Comparison of ENCODE assay signal across 8 mouse cellular contexts in genomic region chr10:96620890-96621271, GRCm38 (mm10). TPM values are rescaled to one million over a fixed set of nuclear protein-coding genes. Genes with fewer than 3 reads are reported as not detected.
A peak's percentile ranks its signal among the peaks of the same experiment; 100 is the strongest.
DNase-seq lines count a peak whose midpoint lies in the region; ATAC-seq lines count a peak whose summit lies in the region.

No protein-coding gene starts in this region.

- peak overlapping the region; percentile 96 for H3K4me2 ChIP-seq in hindbrain, embryonic 14.5 days (replicated peaks)
- peak overlapping the region; percentile 40 for H3K4me2 ChIP-seq in liver, embryonic 12.5 days
- peak overlapping the region; percentile 97 for H3K4me2 ChIP-seq in neural tube, embryonic 14.5 days (ENCODE audit: low read depth, low read length)

- peaks cover 19% of the 10 kb centered on the region for H3K4me1 ChIP-seq in brown adipose tissue, adult 24 weeks (ENCODE audit: control insufficient read depth, insufficient read depth, insufficient read length, low read length)
- H3K4me1 ChIP-seq in hindbrain, embryonic 14.5 days (replicated peaks; ENCODE audit: control insufficient read depth, insufficient read depth, low read length) = peaks cover 54% of the 10 kb centered on the region
- H3K4me1 ChIP-seq in liver, embryonic 12.5 days = peaks cover 54% of the 10 kb centered on the region
- H3K4me1 ChIP-seq in neural tube, embryonic 14.5 days (ENCODE audit: control insufficient read depth, insufficient read depth, low read length) = peaks cover 32% of the 10 kb centered on the region

- peak overlapping the region; percentile 71 for H3K27ac ChIP-seq in brown adipose tissue, adult 24 weeks (replicated peaks; ENCODE audit: low read depth, low read length)
- H3K27ac ChIP-seq in hindbrain, embryonic 14.5 days = no peak overlapping the region
- H3K27ac ChIP-seq in liver, embryonic 12.5 days = no peak overlapping the region
- no peak overlapping the region for H3K27ac ChIP-seq in neural tube, embryonic 14.5 days (ENCODE audit: low read depth, low read length)

- no peak for ATAC-seq in hindbrain, embryonic 14.5 days (ENCODE audit: low FRiP score)
- ATAC-seq in liver, embryonic 12.5 days = no peak
- ATAC-seq in neural tube, embryonic 14.5 days (ENCODE audit: low read depth) = no peak

- peak overlapping the region; percentile 61 for H3K9ac ChIP-seq in hindbrain, embryonic 14.5 days
- H3K9ac ChIP-seq in liver, embryonic 12.5 days = no peak overlapping the region
- peak overlapping the region; percentile 29; the same call in 1 of the 2 replicates for H3K9ac ChIP-seq in neural tube, embryonic 14.5 days (replicated peaks; ENCODE audit: low read depth, low read length)

- DNase-seq in adrenal gland, adult 2 months = peak; percentile 33
- no peak for DNase-seq in adrenal gland, postnatal 4 days (ENCODE audit: low spot score in 2 of 2)
- DNase-seq in hindbrain, embryonic 14.5 days (ENCODE audit: low spot score) = peak; percentile 36
- DNase-seq in c-Kit-positive CD71-positive TER-119-positive erythroid progenitor cells, embryonic 14.5 days (ENCODE audit: low spot score) = no peak
- no peak for DNase-seq in cerebellum, adult 11-12 months

- H3K9me3 ChIP-seq in hindbrain, embryonic 14.5 days (ENCODE audit: control insufficient read depth, low read length) = no peaks in the 10 kb centered on the region
- no peaks in the 10 kb centered on the region for H3K9me3 ChIP-seq in liver, embryonic 12.5 days (replicated peaks)
- no peaks in the 10 kb centered on the region for H3K9me3 ChIP-seq in neural tube, embryonic 14.5 days (ENCODE audit: control insufficient read depth, low read length)

- H3K4me3 ChIP-seq in brown adipose tissue, adult 24 weeks (ENCODE audit: insufficient read depth, low read depth, low read length) = peak overlapping the region; percentile 53
- H3K4me3 ChIP-seq in hindbrain, embryonic 14.5 days (replicated peaks; ENCODE audit: low read length) = peak overlapping the region; percentile 96
- peak overlapping the region; percentile 17; the same call in 1 of the 2 replicates for H3K4me3 ChIP-seq in liver, embryonic 12.5 days
- peak overlapping the region; percentile 50 for H3K4me3 ChIP-seq in neural tube, embryonic 14.5 days (ENCODE audit: low read depth, low read length)

- WGBS in hindbrain, embryonic 14.5 days = 25% methylated on average over 4 of the region's 4 CpGs
- 52% methylated on average over 4 of the region's 4 CpGs for WGBS in liver, embryonic 12.5 days (ENCODE audit: insufficient replicate concordance)
- WGBS in neural tube, embryonic 14.5 days = 19% methylated on average over 4 of the region's 4 CpGs

- H3K27me3 ChIP-seq in hindbrain, embryonic 14.5 days (ENCODE audit: control insufficient read depth, insufficient read depth, low read length) = no peaks in the 10 kb centered on the region
- H3K27me3 ChIP-seq in liver, embryonic 12.5 days (replicated peaks) = no peaks in the 10 kb centered on the region
- no peaks in the 10 kb centered on the region; the same call in 1 of the 2 replicates for H3K27me3 ChIP-seq in neural tube, embryonic 14.5 days (ENCODE audit: control insufficient read depth, insufficient read depth, low read length)

- H3K36me3 ChIP-seq in hindbrain, embryonic 14.5 days (replicated peaks; ENCODE audit: control insufficient read depth, insufficient read depth) = peaks cover 23% of the 10 kb centered on the region; the same call in 1 of the 2 replicates
- peaks cover 24% of the 10 kb centered on the region for H3K36me3 ChIP-seq in liver, embryonic 12.5 days
- no peaks in the 10 kb centered on the region for H3K36me3 ChIP-seq in neural tube, embryonic 14.5 days (ENCODE audit: control insufficient read depth, insufficient read depth, low read length)

RNA-seq across cellular contexts. Expression of gene Btg1, which starts 4.1 kb away (rescaled TPM):
- total RNA-seq in adrenal gland, adult 2 months (2021) = 100 to 1,000 TPM in 1 of 2 experiments, 10 to 100 TPM in 1; 94.6 to 133 TPM
- 26.3 and 28.7 TPM in 2 replicates for polyA plus RNA-seq in adrenal gland, adult 2 months (2012; rRNA removed)
- total RNA-seq in adrenal gland, postnatal 4 days (2021) = 100 to 1,000 TPM; 121 to 124 TPM
- 38.8 and 52.9 TPM in 2 replicates for polyA plus RNA-seq in brown adipose tissue, adult 24 weeks (2012; ENCODE audit: insufficient read depth, insufficient read length, missing spikeins)
- 54.5 and 54.7 TPM in 2 replicates for polyA plus RNA-seq in hindbrain, embryonic 14.5 days (2014; fragmentation: Nextera tagmentation; extraction: Ambion mirVana)
- 8.4 and 9.8 TPM in 2 replicates for polyA plus RNA-seq in liver, embryonic 12.5 days (2016; fragmentation: Nextera tagmentation; extraction: Ambion mirVana)
- polyA plus RNA-seq in neural tube, embryonic 14.5 days (2014; fragmentation: Nextera tagmentation; extraction: Ambion mirVana) = 51.1 and 53.3 TPM in 2 replicates

Comparison
In these comparisons a context has a peak if more than half of its experiments do, and no peak if none do; other contexts are left out.
1. DNase-seq: peak in adrenal gland, adult 2 months (single experiment) and hindbrain, embryonic 14.5 days (single experiment); none in adrenal gland, postnatal 4 days (0 of 2), c-Kit-positive CD71-positive TER-119-positive erythroid progenitor cells, embryonic 14.5 days (single experiment) and cerebellum, adult 11-12 months (single experiment).
2. H3K4me3 ChIP-seq: peak in every context shown above with its lines; median percentile 96 in hindbrain, embryonic 14.5 days; 53 in brown adipose tissue, adult 24 weeks; 50 in neural tube, embryonic 14.5 days; 17 in liver, embryonic 12.5 days.
3. H3K4me2 ChIP-seq: peak in every context shown above with its lines; median percentile 97 in neural tube, embryonic 14.5 days; 96 in hindbrain, embryonic 14.5 days; 40 in liver, embryonic 12.5 days.